Mouse (Mus musculus): ENCODE measurements around the gene Ajuba. TPM values are rescaled to one million over a fixed set of nuclear protein-coding genes. Genes with fewer than 3 reads are reported as not detected.
A peak's percentile ranks its signal among the peaks of the same experiment; 100 is the strongest.

Gene Ajuba
- polyA plus RNA-seq, 1 experiment from 2014 or later: 12.7 TPM

GRCm38 (mm10) chr14:54528007-54528393 lies 49.4 kb downstream of the Ajuba start:
- Histone ChIP-seq H3K4me3 (no peak overlapping the region), H3K9me3 (replicated peaks) (no peaks in the 10 kb centered on the region), H3K4me2 (peak overlapping the region; percentile 52), H3K4me1 (peaks cover 9% of the 10 kb centered on the region; the same call in 1 of the 2 replicates), H3K36me3 (no peaks in the 10 kb centered on the region), H3K27ac (no peak overlapping the region), H3K27me3 (replicated peaks) (peaks cover 43% of the 10 kb centered on the region), H3K9ac (no peak overlapping the region)
- WGBS (ENCODE audit: insufficient replicate concordance): 19% methylated on average over 5 of the region's 5 CpGs
- ATAC-seq: no peak

- peak overlapping the region; percentile 52 for H3K4me2 ChIP-seq
- no peaks in the 10 kb centered on the region for H3K9me3 ChIP-seq (replicated peaks)
- H3K4me1 ChIP-seq: peaks cover 9% of the 10 kb centered on the region; the same call in 1 of the 2 replicates
- no peak for ATAC-seq
- no peaks in the 10 kb centered on the region for H3K36me3 ChIP-seq
- H3K9ac ChIP-seq: no peak overlapping the region
- WGBS (ENCODE audit: insufficient replicate concordance): 1% methylated on average over 18 of the region's 18 CpGs
- H3K27ac ChIP-seq: no peak overlapping the region
- H3K27me3 ChIP-seq (replicated peaks): peaks cover 43% of the 10 kb centered on the region
- H3K4me3 ChIP-seq: peak overlapping the region; percentile 16; the same call in 1 of the 2 replicates
These were observed 49.9 kb downstream of the Ajuba start for GRCm38 (mm10) chr14:54527227-54528006.

GRCm38 (mm10) chr14:54523600-54523999 lies 53.8 kb downstream of the Ajuba start:
- Histone ChIP-seq H3K27me3 (replicated peaks) (peaks cover 41% of the 10 kb centered on the region), H3K4me1 (peaks cover 14% of the 10 kb centered on the region; the same call in 1 of the 2 replicates), H3K4me2 (no peak overlapping the region), H3K9ac (no peak overlapping the region), H3K4me3 (no peak overlapping the region), H3K36me3 (no peaks in the 10 kb centered on the region), H3K27ac (no peak overlapping the region), H3K9me3 (replicated peaks) (no peaks in the 10 kb centered on the region)
- 30% methylated on average over 6 of the region's 6 CpGs for WGBS (ENCODE audit: insufficient replicate concordance)
- no peak for ATAC-seq

MicroRNA genes within 50 kb of the gene (microRNA counts, 519-probe panel; counts per million panel counts)
- microRNA mmu-miR-686: 582 counts per million, percentile 70 among the panel's probes with 10 or more counts

Small RNA genes within 50 kb of the gene (microRNA-seq; reads per million reads assigned to microRNA genes)
- not detected for gene Mir686

Other genes starting within 250 kb of the Ajuba start
- gene Oxa1l, start 216.7 kb downstream of the Ajuba start, polyA plus RNA-seq (2016; fragmentation: Nextera tagmentation; extraction: Ambion mirVana): 24.9 and 27.3 TPM in 2 replicates
- 8.4 and 8.5 TPM in 2 replicates for gene Slc7a7, start 159.8 kb downstream of the Ajuba start, polyA plus RNA-seq (2016; fragmentation: Nextera tagmentation; extraction: Ambion mirVana)
- 269 and 282 TPM in 2 replicates for gene Mrpl52, start 150.6 kb downstream of the Ajuba start, polyA plus RNA-seq (2016; fragmentation: Nextera tagmentation; extraction: Ambion mirVana)
- gene Mmp14, start 145.9 kb downstream of the Ajuba start, polyA plus RNA-seq (2016; fragmentation: Nextera tagmentation; extraction: Ambion mirVana): 36.7 and 38.2 TPM in 2 replicates
- gene Lrp10, start 113.4 kb downstream of the Ajuba start, polyA plus RNA-seq (2016; fragmentation: Nextera tagmentation; extraction: Ambion mirVana): 31.2 and 32.9 TPM in 2 replicates
- gene Rem2, start 101.5 kb downstream of the Ajuba start, polyA plus RNA-seq (2016; fragmentation: Nextera tagmentation; extraction: Ambion mirVana): 0.19 and 0.39 TPM in 2 replicates
- 60.6 and 61.1 TPM in 2 replicates for gene Prmt5, start 60.0 kb downstream of the Ajuba start, polyA plus RNA-seq (2016; fragmentation: Nextera tagmentation; extraction: Ambion mirVana)
- 49.3 and 52.0 TPM in 2 replicates for gene Haus4, start 22.9 kb downstream of the Ajuba start, polyA plus RNA-seq (2016; fragmentation: Nextera tagmentation; extraction: Ambion mirVana)
- gene 4931414P19Rik, start 28.4 kb upstream of the Ajuba start, polyA plus RNA-seq (2016; fragmentation: Nextera tagmentation; extraction: Ambion mirVana): 3.7 and 4.1 TPM in 2 replicates
- 281 and 292 TPM in 2 replicates for gene Psmb5, start 40.5 kb upstream of the Ajuba start, polyA plus RNA-seq (2016; fragmentation: Nextera tagmentation; extraction: Ambion mirVana)
- gene Psmb11, start 43.9 kb upstream of the Ajuba start, polyA plus RNA-seq (2016; fragmentation: Nextera tagmentation; extraction: Ambion mirVana): not detected in 2 replicates
- not detected in 2 replicates for gene Gm17606, start 63.4 kb upstream of the Ajuba start, polyA plus RNA-seq (2016; fragmentation: Nextera tagmentation; extraction: Ambion mirVana)
- 0.61 and 1.0 TPM in 2 replicates for gene Cdh24, start 63.8 kb upstream of the Ajuba start, polyA plus RNA-seq (2016; fragmentation: Nextera tagmentation; extraction: Ambion mirVana)
- gene 1700123O20Rik, start 108.7 kb upstream of the Ajuba start, polyA plus RNA-seq (2016; fragmentation: Nextera tagmentation; extraction: Ambion mirVana): 51.6 and 53.9 TPM in 2 replicates
- gene Acin1, start 109.4 kb upstream of the Ajuba start, polyA plus RNA-seq (2016; fragmentation: Nextera tagmentation; extraction: Ambion mirVana): 74.1 and 76.0 TPM in 2 replicates
- gene Gm29776, start 121.3 kb upstream of the Ajuba start, polyA plus RNA-seq (2016; fragmentation: Nextera tagmentation; extraction: Ambion mirVana): 0.05 TPM in 1 of 2 replicates, not detected in the other
- gene Cebpe, start 134.6 kb upstream of the Ajuba start, polyA plus RNA-seq (2016; fragmentation: Nextera tagmentation; extraction: Ambion mirVana): 3.3 and 3.7 TPM in 2 replicates
- 2.8 and 3.4 TPM in 2 replicates for gene Slc7a8, start 204.4 kb upstream of the Ajuba start, polyA plus RNA-seq (2016; fragmentation: Nextera tagmentation; extraction: Ambion mirVana)
- not detected in 2 replicates for gene Rnf212b, start 236.6 kb upstream of the Ajuba start, polyA plus RNA-seq (2016; fragmentation: Nextera tagmentation; extraction: Ambion mirVana)

All from liver, embryonic 12.5 days (tissue).